Mouse (Mus musculus) MEL (cell line): ENCODE data around the gene Slc30a10. TPM values are rescaled to one million over a fixed set of nuclear protein-coding genes. Genes with fewer than 3 reads are reported as not detected.
A peak's percentile ranks its signal among the peaks of the same experiment; 100 is the strongest.

Experiments used
- DNase-seq: peaks from one replicate; pipeline ENCODE4 v3.0.0; 2011; ENCODE audit warnings: low read depth, low spot score
- H3K27ac ChIP-seq: 2 replicates; pipeline ENCODE4 v1.5.1; 2012; ENCODE audit warnings: low read depth, mild to moderate bottlenecking, control low read depth, low read length, moderate library complexity; ENCODE audit not compliant: control insufficient read depth
- H3K27me3 ChIP-seq, 2 experiments: fragments of 150-350 bp in 1 of 2; sonication (generic) in 1 of 2; 2 replicates each; pipeline ENCODE4 v1.6.1; 2012; ENCODE audit warnings: low read length in 2 of 2, mild to moderate bottlenecking in 2 of 2, improper control_type of control experiment in 1 of 2, moderate library complexity in 1 of 2; ENCODE audit not compliant: insufficient read depth in 2 of 2, control insufficient read depth in 1 of 2
- H3K36me3 ChIP-seq, 2 experiments: 2 replicates each; pipeline ENCODE4 v1.6.1; 2012 to 2014; ENCODE audit warnings: low read length in 2 of 2, improper control_type of control experiment in 1 of 2, inconsistent platforms in 1 of 2, mild to moderate bottlenecking in 1 of 2; ENCODE audit not compliant: insufficient read depth in 2 of 2, control insufficient read depth in 1 of 2
- H3K4me1 ChIP-seq, 2 experiments: fragments of 150-350 bp in 1 of 2; sonication (generic) in 1 of 2; 2 replicates each; pipeline ENCODE4 v1.6.1; 2012; ENCODE audit warnings: low read length in 2 of 2, improper control_type of control experiment in 1 of 2, mild to moderate bottlenecking in 1 of 2; ENCODE audit not compliant: insufficient read depth in 2 of 2, control insufficient read depth in 1 of 2
- H3K4me3 ChIP-seq, 2 experiments: fragments of 150-350 bp in 1 of 2; sonication (generic) in 1 of 2; 2 replicates each; pipeline ENCODE4 v1.5.1; 2012; ENCODE audit warnings: low read depth in 2 of 2, low read length in 2 of 2, mild to moderate bottlenecking in 2 of 2, moderate library complexity in 2 of 2, control low read depth in 1 of 2, improper control_type of control experiment in 1 of 2; ENCODE audit not compliant: control insufficient read depth in 1 of 2, insufficient read depth in 1 of 2
- H3K79me2 ChIP-seq: 2 replicates; pipeline ENCODE4 v1.6.1; 2012; ENCODE audit warnings: mild to moderate bottlenecking, low read length, moderate library complexity; ENCODE audit not compliant: control insufficient read depth, poor library complexity, insufficient read depth
- H3K9ac ChIP-seq: 2 replicates; pipeline ENCODE4 v1.6.1; 2012; ENCODE audit warnings: low read depth, mild to moderate bottlenecking, control low read depth, low read length, moderate library complexity; ENCODE audit not compliant: control insufficient read depth, poor library complexity, severe bottlenecking
- H3K9me3 ChIP-seq: fragments of 150-350 bp; sonication (generic); replicated peaks from 2 replicates; pipeline ENCODE4 v1.6.1; 2012; ENCODE audit warnings: mild to moderate bottlenecking, low read length, improper control_type of control experiment, moderate library complexity; ENCODE audit not compliant: insufficient read depth
- BHLHE40 ChIP-seq: IDR thresholded peaks from 2 replicates; pipeline ENCODE4 v1.6.1; 2012; ENCODE audit warnings: low read depth, mild to moderate bottlenecking, inconsistent platforms, low read length, improper control_type of control experiment, borderline replicate concordance
- CHD2 ChIP-seq: IDR thresholded peaks from 2 replicates; pipeline ENCODE4 v1.6.1; 2011; ENCODE audit warnings: low read length, improper control_type of control experiment
- CTCF ChIP-seq, 3 experiments: IDR thresholded peaks in 2 of 3; conservative IDR thresholded peaks in 1 of 3; 2 replicates each; pipeline ENCODE4 v1.5.1; 2011 to 2012; ENCODE audit warnings: low read length in 3 of 3, low read depth in 2 of 3, mild to moderate bottlenecking in 2 of 3, improper control_type of control experiment in 1 of 3, inconsistent platforms in 1 of 3, mixed read lengths in 1 of 3, moderate library complexity in 1 of 3; ENCODE audit not compliant: control insufficient read depth in 1 of 3, insufficient read depth in 1 of 3, poor library complexity in 1 of 3, severe bottlenecking in 1 of 3
- E2F4 ChIP-seq: IDR thresholded peaks from 2 replicates; pipeline ENCODE4 v1.6.1; 2011; ENCODE audit warnings: low read depth, low read length, improper control_type of control experiment, borderline replicate concordance
- ELF1 ChIP-seq: IDR thresholded peaks from 2 replicates; pipeline ENCODE4 v1.6.1; 2014; ENCODE audit warnings: low read depth, mild to moderate bottlenecking, inconsistent platforms, low read length, improper control_type of control experiment, moderate library complexity
- EP300 ChIP-seq, 2 experiments: IDR thresholded peaks; 2 replicates each; pipeline ENCODE4 v1.6.1; 2011; ENCODE audit warnings: improper control_type of control experiment in 2 of 2, low read length in 2 of 2, low read depth in 1 of 2, mild to moderate bottlenecking in 1 of 2
- ETS1 ChIP-seq: IDR thresholded peaks from 2 replicates; pipeline ENCODE4 v1.6.1; 2012; ENCODE audit warnings: low read depth, mild to moderate bottlenecking, inconsistent platforms, low read length, improper control_type of control experiment, moderate library complexity
- GABPA ChIP-seq: IDR thresholded peaks from 2 replicates; pipeline ENCODE4 v1.6.1; 2012; ENCODE audit warnings: low read depth, mild to moderate bottlenecking, inconsistent platforms, low read length, improper control_type of control experiment, moderate library complexity
- GATA1 ChIP-seq: IDR thresholded peaks from 2 replicates; pipeline ENCODE4 v1.6.1; 2011; ENCODE audit warnings: low read depth, low read length, improper control_type of control experiment
- HCFC1 ChIP-seq: IDR thresholded peaks from 2 replicates; pipeline ENCODE4 v1.6.1; 2012; ENCODE audit warnings: low read depth, mild to moderate bottlenecking, inconsistent platforms, low read length, improper control_type of control experiment, moderate library complexity
- JUND ChIP-seq: IDR thresholded peaks from 2 replicates; pipeline ENCODE4 v1.6.1; 2011; ENCODE audit warnings: low read depth, mild to moderate bottlenecking, improper control_type of control experiment, low read length
- KAT2A ChIP-seq: conservative IDR thresholded peaks from 2 replicates; pipeline ENCODE4 v1.6.1; 2012; ENCODE audit warnings: low read depth, low read length, improper control_type of control experiment, inconsistent platforms
- MAFK ChIP-seq: IDR thresholded peaks from 2 replicates; pipeline ENCODE4 v1.6.1; 2011; ENCODE audit warnings: low read depth, mild to moderate bottlenecking, low read length, improper control_type of control experiment, borderline replicate concordance
- MAX ChIP-seq: IDR thresholded peaks from 2 replicates; pipeline ENCODE4 v1.6.1; 2011; ENCODE audit warnings: low read length, improper control_type of control experiment
- MAZ ChIP-seq: IDR thresholded peaks from 2 replicates; pipeline ENCODE4 v1.6.1; 2012; ENCODE audit warnings: low read depth, mild to moderate bottlenecking, inconsistent platforms, low read length, improper control_type of control experiment
- MEF2A ChIP-seq: IDR thresholded peaks from 2 replicates; pipeline ENCODE4 v1.6.1; 2014; ENCODE audit warnings: low read depth, mild to moderate bottlenecking, inconsistent platforms, low read length, improper control_type of control experiment; ENCODE audit not compliant: poor library complexity, insufficient replicate concordance, severe bottlenecking; ENCODE audit errors: extremely low read depth
- MXI1 ChIP-seq: IDR thresholded peaks from 2 replicates; pipeline ENCODE4 v1.6.1; 2011; ENCODE audit warnings: mild to moderate bottlenecking, low read depth, low read length, improper control_type of control experiment
- MYB ChIP-seq: IDR thresholded peaks from 2 replicates; pipeline ENCODE4 v1.6.1; 2011; ENCODE audit warnings: mild to moderate bottlenecking, low read depth, low read length, improper control_type of control experiment
- MYC ChIP-seq: IDR thresholded peaks from 2 replicates; pipeline ENCODE4 v1.6.1; 2011; ENCODE audit warnings: low read depth, mild to moderate bottlenecking, low read length, improper control_type of control experiment, moderate library complexity
- NELFE ChIP-seq: IDR thresholded peaks from 2 replicates; pipeline ENCODE4 v1.6.1; 2011; ENCODE audit warnings: low read depth, low read length, improper control_type of control experiment
- NRF1 ChIP-seq: IDR thresholded peaks from 2 replicates; pipeline ENCODE4 v1.6.1; 2014; ENCODE audit warnings: low read depth, mild to moderate bottlenecking, inconsistent platforms, low read length, improper control_type of control experiment, moderate library complexity; ENCODE audit not compliant: poor library complexity, insufficient read depth, severe bottlenecking
- POLR2A ChIP-seq, 2 experiments: IDR thresholded peaks; 2 replicates each; pipeline ENCODE4 v1.6.1; 2011 to 2012; ENCODE audit warnings: low read length in 2 of 2, mild to moderate bottlenecking in 2 of 2, control low read depth in 1 of 2, improper control_type of control experiment in 1 of 2, low read depth in 1 of 2, moderate library complexity in 1 of 2; ENCODE audit not compliant: control insufficient read depth in 1 of 2, insufficient read depth in 1 of 2, poor library complexity in 1 of 2
- POLR2AphosphoS2 ChIP-seq: IDR thresholded peaks from 2 replicates; pipeline ENCODE4 v1.6.1; 2011; ENCODE audit warnings: low read length, improper control_type of control experiment
- POLR2AphosphoS5 ChIP-seq: IDR thresholded peaks from 2 replicates; pipeline ENCODE4 v1.6.1; 2012; ENCODE audit warnings: low read depth, borderline replicate concordance, mild to moderate bottlenecking, inconsistent platforms, low read length, moderate library complexity, mixed read lengths
- RAD21 ChIP-seq: IDR thresholded peaks from 2 replicates; pipeline ENCODE4 v1.6.1; 2011; ENCODE audit warnings: mild to moderate bottlenecking, low read depth, low read length, improper control_type of control experiment
- RCOR1 ChIP-seq: IDR thresholded peaks from 2 replicates; pipeline ENCODE4 v1.6.1; 2012; ENCODE audit warnings: low read depth, mild to moderate bottlenecking, inconsistent platforms, low read length, improper control_type of control experiment
- SIN3A ChIP-seq: IDR thresholded peaks from 2 replicates; pipeline ENCODE4 v1.6.1; 2012; ENCODE audit warnings: low read length, improper control_type of control experiment, inconsistent platforms
- SMC3 ChIP-seq: IDR thresholded peaks from 2 replicates; pipeline ENCODE4 v1.6.1; 2011; ENCODE audit warnings: low read depth, low read length, improper control_type of control experiment
- TAL1 ChIP-seq: IDR thresholded peaks from 2 replicates; pipeline ENCODE4 v1.6.1; 2012; ENCODE audit warnings: mild to moderate bottlenecking, inconsistent platforms, low read length, moderate library complexity, mixed read lengths
- TBP ChIP-seq: IDR thresholded peaks from 2 replicates; pipeline ENCODE4 v1.8.0; 2011; ENCODE audit warnings: low read depth, low read length, improper control_type of control experiment
- TCF12 ChIP-seq: IDR thresholded peaks from 2 replicates; pipeline ENCODE4 v1.6.1; 2014; ENCODE audit warnings: low read depth, mild to moderate bottlenecking, inconsistent platforms, low read length, improper control_type of control experiment, moderate library complexity
- UBTF ChIP-seq: IDR thresholded peaks from 2 replicates; pipeline ENCODE4 v1.6.1; 2012; ENCODE audit warnings: low read depth, mild to moderate bottlenecking, inconsistent platforms, low read length, improper control_type of control experiment, moderate library complexity, borderline replicate concordance; ENCODE audit not compliant: insufficient read depth
- USF1 ChIP-seq: IDR thresholded peaks from 2 replicates; pipeline ENCODE4 v1.6.1; 2014; ENCODE audit warnings: low read depth, mild to moderate bottlenecking, inconsistent platforms, low read length, improper control_type of control experiment, moderate library complexity
- ZC3H11A ChIP-seq: IDR thresholded peaks from 2 replicates; pipeline ENCODE4 v1.6.1; 2012; ENCODE audit warnings: low read depth, mild to moderate bottlenecking, inconsistent platforms, low read length, improper control_type of control experiment
- ZKSCAN1 ChIP-seq: IDR thresholded peaks from 2 replicates; pipeline ENCODE4 v1.6.1; 2012; ENCODE audit warnings: low read depth, mild to moderate bottlenecking, inconsistent platforms, low read length, improper control_type of control experiment, moderate library complexity
- ZMIZ1 ChIP-seq: IDR thresholded peaks from 2 replicates; pipeline ENCODE4 v1.6.1; 2012; ENCODE audit warnings: low read depth, mild to moderate bottlenecking, inconsistent platforms, low read length, improper control_type of control experiment, moderate library complexity
- ZNF384 ChIP-seq: IDR thresholded peaks from 2 replicates; pipeline ENCODE4 v1.6.1; 2012; ENCODE audit warnings: low read depth, mild to moderate bottlenecking, inconsistent platforms, low read length, improper control_type of control experiment
- polyA plus RNA-seq, 2 experiments: library from polyadenylated mRNA; stranded (reverse) in 1 of 2; unstranded in 1 of 2; fragments of >175 nt in 1 of 2; fragments of >200 nt in 1 of 2; gene quantifications; 2 replicates each; pipeline versions ENCODE4 v1.2.1 to v1.2.4; 2012; ENCODE audit warnings: low replicate concordance in 2 of 2, low read depth in 1 of 2; ENCODE audit not compliant: insufficient read length in 2 of 2, insufficient read depth in 1 of 2, missing spikeins in 1 of 2
- total RNA-seq: library from RNA; depleted of rRNA; stranded (reverse); fragments of 300-350 nt; gene quantifications from 2 replicates; pipeline ENCODE4 v1.2.3, GENCODE M21; 2012; rRNA removed

Gene Slc30a10
- total RNA-seq = 2.1 and 3.9 TPM in 2 replicates
- polyA plus RNA-seq = 1 to 10 TPM in 1 of 2 experiments, not detected in 1; 7.9 TPM

DNA sequence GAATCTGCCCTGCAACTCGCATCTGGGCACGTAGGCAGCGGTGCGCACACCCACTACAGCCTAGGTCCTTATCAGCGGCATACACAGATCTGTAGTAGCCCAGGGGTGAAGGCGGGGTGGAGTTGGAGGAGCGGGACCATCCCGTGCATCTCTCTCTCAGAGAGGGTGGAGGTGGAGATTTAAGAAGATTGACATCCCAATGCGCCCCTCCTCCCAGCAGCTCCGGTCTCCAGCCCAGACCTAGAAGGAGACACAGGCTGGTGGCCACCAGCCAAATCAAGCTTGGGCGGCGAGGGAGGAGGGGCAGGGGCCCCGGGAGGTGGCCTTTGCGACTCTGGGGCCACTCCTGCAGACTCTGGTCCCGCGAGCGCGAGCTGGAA is at the start of gene Slc30a10:
Gene Slc30a10 (plus strand): TSS at position 274 of the 380 bp plus-strand sequence.
- H3K4me3 ChIP-seq = peak within 1 kb of the TSS; percentile 76 to 83
- TF ChIP-seq GATA1 = peak; percentile 90
- TF ChIP-seq NELFE = no peak; the same call in 1 of the 2 replicates
- TF ChIP-seq TCF12 = peak; percentile 90
- no peak for TF ChIP-seq KAT2A
- peak; percentile 53 for TF ChIP-seq SIN3A
- TF ChIP-seq RAD21 = no peak
- TF ChIP-seq USF1 = no peak
- TF ChIP-seq TBP = no peak
- 0 out of 2 replicates have a peak, but pooled peaks have one; percentile 22 for TF ChIP-seq ELF1
- TF ChIP-seq MXI1 = peak; percentile 55
- no peak for TF ChIP-seq SMC3
- TF ChIP-seq POLR2A (IDR thresholded peaks at IDR 0.05; ENCODE audit: control insufficient read depth in 1 of 2, insufficient read depth in 1 of 2, low read depth in 1 of 2, low read length in 2 of 2, poor library complexity in 1 of 2) = no peak; a peak in 1 of 4 replicates
- peak; percentile 88 for TF ChIP-seq TAL1
- TF ChIP-seq ZNF384 = no peak
- TF ChIP-seq MYC = no peak
- no peak for TF ChIP-seq E2F4
- TF ChIP-seq CHD2 = peak; percentile 9; the same call in 1 of the 2 replicates
- TF ChIP-seq MAZ = peak; percentile 96
- no peak for TF ChIP-seq BHLHE40
- TF ChIP-seq RCOR1 = peak; percentile 67; the same call in 1 of the 2 replicates
- TF ChIP-seq MAX = no peak; the same call in none of the 2 replicates
- TF ChIP-seq MAFK = no peak
- no peak for TF ChIP-seq JUND
- TF ChIP-seq CTCF (IDR thresholded peaks at IDR 0.05 in 2 of 3, conservative IDR thresholded peaks at IDR 0.05 in 1 of 3; ENCODE audit: control insufficient read depth in 1 of 3, insufficient read depth in 1 of 3, low read depth in 2 of 3, low read length in 3 of 3, poor library complexity in 1 of 3, severe bottlenecking in 1 of 3) = no peak
- no peak; the same call in 1 of the 2 replicates for TF ChIP-seq ZMIZ1
- TF ChIP-seq POLR2AphosphoS5 = no peak; the same call in 1 of the 2 replicates
- TF ChIP-seq NRF1 = no peak
- TF ChIP-seq POLR2AphosphoS2 = no peak
- TF ChIP-seq ETS1 = peak; percentile 79
- no peak for TF ChIP-seq MEF2A
- TF ChIP-seq MYB = no peak
- peak; percentile 66 to 83 for TF ChIP-seq EP300 (IDR thresholded peaks at IDR 0.05; ENCODE audit: low read depth in 1 of 2, low read length in 2 of 2)
- TF ChIP-seq ZKSCAN1 = no peak
- TF ChIP-seq GABPA = no peak
- no peak for TF ChIP-seq ZC3H11A
- no peak for TF ChIP-seq HCFC1
- no peak for TF ChIP-seq UBTF

More for the DNA sequence above, at the start of gene Slc30a10:
- Histone ChIP-seq H3K36me3 (peaks cover 0 to 22% of the 10 kb centered on the region in 2 experiments; a peak in 3 of 4 replicates), H3K4me1 (peaks cover 19 to 35% of the 10 kb centered on the region in 2 experiments), H3K79me2 (no peaks in the 10 kb centered on the region; the same call in 1 of the 2 replicates), H3K27ac (peak within 1 kb of the TSS; percentile 56), H3K9me3 (no peaks in the 10 kb centered on the region), H3K27me3 (no peaks in the 10 kb centered on the region), H3K9ac (peak within 1 kb of the TSS; percentile 65)
- peak; percentile 99 for DNase-seq
